Mouse (Mus musculus): Measurements from ENCODE around the gene Sim2.

Sim2 gene

GRCm38 (mm10) chr16:94164978-94165377 lies 80.2 kb downstream of the Sim2 start:
- DNase-seq (ENCODE audit: low spot score), result no peak

- DNase-seq (ENCODE audit: low spot score), result no peak
Measured at GRCm38 (mm10) chr16:94168655-94169545, 84.2 kb downstream of the Sim2 start.

GRCm38 (mm10) chr16:94170218-94170617 lies 85.5 kb downstream of the Sim2 start:
- DNase-seq (ENCODE audit: low spot score), result no peak

GRCm38 (mm10) chr16:94173361-94173760 lies 88.6 kb downstream of the Sim2 start:
- no peak for DNase-seq (ENCODE audit: low spot score)

- no peak for DNase-seq (ENCODE audit: low spot score)
Measured at GRCm38 (mm10) chr16:94175366-94175986, 90.7 kb downstream of the Sim2 start.
